Mouse (Mus musculus): ENCODE results near the gene Saysd1. TPM values are rescaled to one million over a fixed set of nuclear protein-coding genes. Genes with fewer than 3 reads are reported as not detected.

Saysd1 gene
- polyA plus RNA-seq, 1 experiment from 2014 or later, result 12.6 TPM

DNA sequence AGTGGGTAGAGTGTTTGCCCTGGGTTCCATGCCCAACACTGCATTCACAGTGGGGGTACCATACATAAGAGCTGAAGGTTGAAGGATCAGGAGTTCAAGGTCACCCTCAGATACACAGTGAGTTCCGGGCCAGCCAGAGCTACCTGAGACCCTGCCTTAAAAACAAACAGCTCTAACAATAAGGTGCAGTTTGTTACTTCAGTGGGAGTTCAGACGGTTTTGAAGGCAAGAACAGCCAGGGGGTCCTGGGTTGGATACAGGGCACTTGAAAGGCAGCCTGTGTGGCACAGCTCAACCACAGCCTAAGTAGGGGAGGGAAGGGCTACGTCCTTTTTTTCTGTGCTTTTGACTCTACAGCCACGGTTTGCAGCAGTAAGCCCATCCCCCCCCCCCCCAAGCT lies 40.3 kb upstream of the Saysd1 start:
- Histone ChIP-seq H3K36me3 (ENCODE audit: control insufficient read depth, insufficient read depth, low read length) (no peaks in the 10 kb centered on the region), H3K27ac (ENCODE audit: low read length) (no peak overlapping the region), H3K4me1 (ENCODE audit: control insufficient read depth, insufficient read depth, low read length) (peaks cover 9% of the 10 kb centered on the region), H3K9ac (ENCODE audit: low read depth, low read length) (no peak overlapping the region), H3K27me3 (ENCODE audit: control insufficient read depth, insufficient read depth, low read depth, low read length) (peaks cover 11% of the 10 kb centered on the region), H3K4me3 (ENCODE audit: low read depth, low read length) (no peak overlapping the region), H3K4me2 (ENCODE audit: low read length) (no peak overlapping the region), H3K9me3 (replicated peaks; ENCODE audit: control insufficient read depth, low read length, poor library complexity, severe bottlenecking) (no peaks in the 10 kb centered on the region)
- WGBS, result 13% methylated on average over 4 of the region's 4 CpGs
- no peak for ATAC-seq

DNA sequence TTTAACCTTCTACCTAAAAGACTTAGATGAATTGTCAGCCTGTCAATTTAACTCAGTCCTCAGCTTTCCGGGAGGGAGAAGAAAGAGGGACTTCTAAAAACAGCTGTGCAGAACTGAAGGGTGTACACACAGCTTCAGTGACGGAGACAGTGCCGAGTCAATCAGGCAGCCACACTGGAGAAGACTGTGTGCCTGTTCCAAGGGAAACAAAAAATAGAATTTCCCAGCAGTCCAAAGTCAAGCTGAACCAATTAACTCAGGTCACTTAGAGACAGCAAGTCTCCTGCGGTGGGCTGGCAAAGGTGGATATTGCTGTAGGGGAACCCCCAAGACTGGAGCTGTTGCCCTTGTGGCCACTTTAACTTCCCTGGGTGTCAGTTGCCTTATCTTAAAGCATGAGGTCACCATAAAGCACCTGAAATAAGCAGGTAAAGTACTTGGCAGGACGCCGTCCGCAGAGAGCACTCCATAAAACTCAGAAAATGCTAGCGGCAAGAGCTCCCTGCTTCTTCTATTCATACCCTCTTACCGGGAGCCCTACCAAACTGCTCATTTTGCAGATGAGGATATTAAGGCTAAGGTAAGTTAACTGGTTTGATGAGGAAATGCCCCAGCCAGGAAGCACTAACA lies 39.3 kb upstream of the Saysd1 start:
- no peak overlapping the region for H3K27ac ChIP-seq (ENCODE audit: low read length)
- H3K4me3 ChIP-seq (ENCODE audit: low read depth, low read length), result no peak overlapping the region
- no peak for ATAC-seq
- H3K27me3 ChIP-seq (ENCODE audit: control insufficient read depth, insufficient read depth, low read depth, low read length), result peaks cover 11% of the 10 kb centered on the region
- H3K4me2 ChIP-seq (ENCODE audit: low read length), result no peak overlapping the region
- no peaks in the 10 kb centered on the region for H3K36me3 ChIP-seq (ENCODE audit: control insufficient read depth, insufficient read depth, low read length)
- peaks cover 9% of the 10 kb centered on the region for H3K4me1 ChIP-seq (ENCODE audit: control insufficient read depth, insufficient read depth, low read length)
- H3K9ac ChIP-seq (ENCODE audit: low read depth, low read length), result no peak overlapping the region
- H3K9me3 ChIP-seq (replicated peaks; ENCODE audit: control insufficient read depth, low read length, poor library complexity, severe bottlenecking), result no peaks in the 10 kb centered on the region
- WGBS, result 71% methylated on average over 9 of the region's 9 CpGs

DNA sequence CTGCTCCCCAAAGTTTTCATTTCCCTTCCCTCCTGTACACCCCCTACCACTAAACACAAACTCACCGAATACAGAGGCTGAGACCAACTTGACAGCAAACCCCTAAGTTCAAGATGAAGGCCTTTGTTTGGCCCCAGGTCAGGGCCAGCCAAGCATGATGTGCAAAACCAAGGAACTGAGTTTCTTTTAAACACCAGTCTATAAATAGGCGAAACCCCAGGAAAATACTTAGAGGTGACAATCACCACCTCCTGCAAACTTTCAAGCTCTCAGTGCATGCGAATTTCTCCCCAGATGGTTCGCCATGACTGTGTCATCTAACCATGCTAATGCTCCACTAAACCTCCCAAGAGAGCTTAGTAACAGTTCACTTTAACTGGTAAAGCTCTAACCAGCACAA lies 37.4 kb upstream of the Saysd1 start:
- H3K4me3 ChIP-seq (ENCODE audit: low read depth, low read length), result no peak overlapping the region
- no peaks in the 10 kb centered on the region for H3K9me3 ChIP-seq (replicated peaks; ENCODE audit: control insufficient read depth, low read length, poor library complexity, severe bottlenecking)
- no peak overlapping the region for H3K27ac ChIP-seq (ENCODE audit: low read length)
- no peak overlapping the region for H3K9ac ChIP-seq (ENCODE audit: low read depth, low read length)
- peaks cover 4% of the 10 kb centered on the region for H3K4me1 ChIP-seq (ENCODE audit: control insufficient read depth, insufficient read depth, low read length)
- peaks cover 6% of the 10 kb centered on the region for H3K27me3 ChIP-seq (ENCODE audit: control insufficient read depth, insufficient read depth, low read depth, low read length)
- H3K36me3 ChIP-seq (ENCODE audit: control insufficient read depth, insufficient read depth, low read length), result no peaks in the 10 kb centered on the region
- no peak for ATAC-seq
- H3K4me2 ChIP-seq (ENCODE audit: low read length), result no peak overlapping the region
- 92% methylated on average over 4 of the region's 4 CpGs for WGBS

DNA sequence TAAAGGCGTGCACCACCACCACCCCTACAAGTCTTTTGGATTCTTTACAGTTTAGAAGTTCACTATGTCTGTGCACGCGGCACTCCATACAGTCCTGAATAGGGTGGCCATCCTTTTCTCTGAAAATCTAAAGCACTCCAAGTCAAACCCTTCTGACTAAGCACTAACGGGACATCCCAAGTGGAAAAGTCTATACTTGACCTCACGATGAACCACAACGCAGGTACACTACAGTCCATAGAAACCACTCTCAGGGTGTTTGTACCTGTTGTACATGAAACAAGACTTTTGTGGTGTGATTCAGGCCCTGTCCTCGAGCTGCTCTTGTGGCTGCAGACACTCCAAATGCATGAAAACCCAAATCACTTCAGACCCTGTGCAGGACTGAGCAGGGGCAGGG lies 36.8 kb upstream of the Saysd1 start:
- H3K4me1 ChIP-seq (ENCODE audit: control insufficient read depth, insufficient read depth, low read length), result no peaks in the 10 kb centered on the region
- H3K27me3 ChIP-seq (ENCODE audit: control insufficient read depth, insufficient read depth, low read depth, low read length), result peaks cover 4% of the 10 kb centered on the region; the same call in 1 of the 2 replicates
- WGBS, result 92% methylated on average over 7 of the region's 7 CpGs
- H3K4me2 ChIP-seq (ENCODE audit: low read length), result no peak overlapping the region
- H3K9ac ChIP-seq (ENCODE audit: low read depth, low read length), result no peak overlapping the region
- H3K4me3 ChIP-seq (ENCODE audit: low read depth, low read length), result no peak overlapping the region
- no peak for ATAC-seq
- H3K9me3 ChIP-seq (replicated peaks; ENCODE audit: control insufficient read depth, low read length, poor library complexity, severe bottlenecking), result no peaks in the 10 kb centered on the region
- H3K27ac ChIP-seq (ENCODE audit: low read length), result no peak overlapping the region
- H3K36me3 ChIP-seq (ENCODE audit: control insufficient read depth, insufficient read depth, low read length), result no peaks in the 10 kb centered on the region

DNA sequence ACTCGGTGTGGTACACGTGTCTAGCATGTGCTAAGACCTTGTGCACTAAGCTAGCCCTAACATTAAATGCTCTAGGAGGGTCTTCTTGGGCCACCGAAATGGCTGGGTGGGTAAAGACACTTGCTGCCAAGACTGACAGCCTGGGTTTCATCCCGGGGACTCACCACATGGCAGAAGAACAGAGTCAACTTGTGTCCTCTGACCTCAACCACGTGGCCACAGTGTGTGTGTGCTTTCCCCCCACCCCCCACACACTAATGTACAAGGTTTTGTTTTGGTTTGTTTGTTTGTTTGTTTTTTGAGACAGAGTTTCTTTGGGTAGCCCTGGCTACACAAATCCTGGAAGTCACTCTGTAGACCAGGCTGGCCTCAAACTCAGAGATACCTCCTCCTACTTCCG lies 36.4 kb upstream of the Saysd1 start:
- no peak overlapping the region for H3K27ac ChIP-seq (ENCODE audit: low read length)
- no peaks in the 10 kb centered on the region for H3K9me3 ChIP-seq (replicated peaks; ENCODE audit: control insufficient read depth, low read length, poor library complexity, severe bottlenecking)
- no peak for ATAC-seq
- H3K4me3 ChIP-seq (ENCODE audit: low read depth, low read length), result no peak overlapping the region
- no peak overlapping the region for H3K4me2 ChIP-seq (ENCODE audit: low read length)
- H3K27me3 ChIP-seq (ENCODE audit: control insufficient read depth, insufficient read depth, low read depth, low read length), result no peaks in the 10 kb centered on the region
- WGBS, result 92% methylated on average over 6 of the region's 6 CpGs
- H3K36me3 ChIP-seq (ENCODE audit: control insufficient read depth, insufficient read depth, low read length), result no peaks in the 10 kb centered on the region
- no peak overlapping the region for H3K9ac ChIP-seq (ENCODE audit: low read depth, low read length)
- H3K4me1 ChIP-seq (ENCODE audit: control insufficient read depth, insufficient read depth, low read length), result no peaks in the 10 kb centered on the region

DNA sequence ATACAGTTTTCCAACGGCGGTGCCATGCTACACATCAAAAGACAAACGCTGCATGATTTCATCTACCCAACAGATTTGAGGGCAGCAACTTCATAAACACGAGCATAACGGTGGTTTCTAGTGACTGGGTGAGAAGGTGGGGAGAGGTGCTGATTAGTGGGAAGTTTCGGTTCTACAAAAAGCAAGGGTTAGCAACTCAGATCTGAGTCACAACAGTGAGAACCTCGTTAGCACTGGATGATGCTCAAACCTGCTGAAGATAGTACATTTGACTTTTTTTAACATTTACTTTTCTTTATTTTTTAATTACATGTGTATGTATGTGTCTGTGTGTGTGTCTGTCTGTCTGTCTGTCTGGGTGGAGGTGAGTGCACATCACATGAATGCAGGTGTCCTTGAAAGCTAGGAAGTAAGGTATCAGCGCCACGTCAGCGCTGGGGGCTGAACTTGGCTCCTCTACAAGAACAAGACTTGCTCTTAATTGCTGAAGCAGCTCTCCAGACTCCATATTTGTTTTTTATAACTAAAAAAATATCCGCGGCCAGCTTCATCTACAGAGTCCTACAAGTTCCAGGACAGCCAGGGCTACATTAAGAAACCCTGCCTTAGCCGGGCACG lies 35.6 kb upstream of the Saysd1 start:
- H3K4me2 ChIP-seq (ENCODE audit: low read length), result no peak overlapping the region
- H3K27me3 ChIP-seq (ENCODE audit: control insufficient read depth, insufficient read depth, low read depth, low read length), result no peaks in the 10 kb centered on the region
- no peak for ATAC-seq
- WGBS, result 95% methylated on average over 14 of the region's 14 CpGs
- H3K9ac ChIP-seq (ENCODE audit: low read depth, low read length), result no peak overlapping the region
- H3K27ac ChIP-seq (ENCODE audit: low read length), result no peak overlapping the region
- no peaks in the 10 kb centered on the region for H3K36me3 ChIP-seq (ENCODE audit: control insufficient read depth, insufficient read depth, low read length)
- H3K4me3 ChIP-seq (ENCODE audit: low read depth, low read length), result no peak overlapping the region
- no peaks in the 10 kb centered on the region for H3K9me3 ChIP-seq (replicated peaks; ENCODE audit: control insufficient read depth, low read length, poor library complexity, severe bottlenecking)
- H3K4me1 ChIP-seq (ENCODE audit: control insufficient read depth, insufficient read depth, low read length), result no peaks in the 10 kb centered on the region

DNA sequence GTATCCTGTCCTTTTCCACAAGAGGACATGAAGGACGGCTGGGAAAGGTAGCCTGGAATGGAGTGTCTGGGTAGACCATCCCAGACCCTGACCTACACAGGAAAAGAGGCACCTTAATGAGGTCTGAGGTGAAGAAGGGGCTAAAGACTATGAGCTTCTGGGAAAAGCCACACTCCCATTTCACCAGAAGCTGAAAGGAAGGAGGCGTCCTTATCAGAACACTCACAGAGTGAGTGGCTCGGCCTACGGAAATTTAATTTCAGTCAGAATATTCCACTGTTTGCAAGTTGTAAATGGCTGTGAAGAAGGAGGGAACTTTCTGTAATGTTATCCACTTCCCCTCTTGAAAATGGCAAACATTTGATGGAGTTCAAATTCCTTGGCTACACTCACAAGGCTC lies 34.6 kb upstream of the Saysd1 start:
- no peak overlapping the region for H3K27ac ChIP-seq (ENCODE audit: low read length)
- no peak overlapping the region for H3K9ac ChIP-seq (ENCODE audit: low read depth, low read length)
- no peak overlapping the region for H3K4me3 ChIP-seq (ENCODE audit: low read depth, low read length)
- no peaks in the 10 kb centered on the region for H3K4me1 ChIP-seq (ENCODE audit: control insufficient read depth, insufficient read depth, low read length)
- H3K4me2 ChIP-seq (ENCODE audit: low read length), result no peak overlapping the region
- no peaks in the 10 kb centered on the region for H3K27me3 ChIP-seq (ENCODE audit: control insufficient read depth, insufficient read depth, low read depth, low read length)
- 94% methylated on average over 4 of the region's 4 CpGs for whole genome bisulfite sequencing
- H3K9me3 ChIP-seq (replicated peaks; ENCODE audit: control insufficient read depth, low read length, poor library complexity, severe bottlenecking), result no peaks in the 10 kb centered on the region
- no peaks in the 10 kb centered on the region for H3K36me3 ChIP-seq (ENCODE audit: control insufficient read depth, insufficient read depth, low read length)
- no peak for ATAC-seq

DNA sequence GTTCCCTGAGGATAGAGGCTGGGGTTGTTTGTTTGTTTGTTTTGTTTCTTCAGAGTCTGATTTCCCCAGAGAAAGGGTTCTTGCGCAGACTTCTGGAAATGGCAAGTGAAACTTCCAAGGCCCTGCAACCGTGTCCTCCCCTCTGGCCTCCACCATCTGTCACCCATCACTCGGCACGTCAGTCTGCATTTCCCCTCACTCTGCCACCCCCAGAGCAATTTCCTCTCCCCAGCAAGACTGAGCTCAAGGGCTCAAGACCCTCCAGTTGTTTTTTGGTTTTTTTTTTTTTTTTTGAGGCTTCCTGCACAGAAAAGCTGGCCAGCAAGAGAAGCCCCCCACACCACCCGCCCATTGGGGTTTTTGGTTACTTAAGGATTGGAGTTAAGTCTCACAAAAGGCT lies 34.2 kb upstream of the Saysd1 start:
- Histone ChIP-seq H3K4me1 (ENCODE audit: control insufficient read depth, insufficient read depth, low read length) (no peaks in the 10 kb centered on the region), H3K4me2 (ENCODE audit: low read length) (no peak overlapping the region), H3K27me3 (ENCODE audit: control insufficient read depth, insufficient read depth, low read depth, low read length) (no peaks in the 10 kb centered on the region), H3K36me3 (ENCODE audit: control insufficient read depth, insufficient read depth, low read length) (no peaks in the 10 kb centered on the region), H3K9me3 (replicated peaks; ENCODE audit: control insufficient read depth, low read length, poor library complexity, severe bottlenecking) (no peaks in the 10 kb centered on the region), H3K4me3 (ENCODE audit: low read depth, low read length) (no peak overlapping the region), H3K9ac (ENCODE audit: low read depth, low read length) (no peak overlapping the region), H3K27ac (ENCODE audit: low read length) (no peak overlapping the region)
- ATAC-seq, result no peak
- WGBS, result 85% methylated on average over 5 of the region's 5 CpGs

DNA sequence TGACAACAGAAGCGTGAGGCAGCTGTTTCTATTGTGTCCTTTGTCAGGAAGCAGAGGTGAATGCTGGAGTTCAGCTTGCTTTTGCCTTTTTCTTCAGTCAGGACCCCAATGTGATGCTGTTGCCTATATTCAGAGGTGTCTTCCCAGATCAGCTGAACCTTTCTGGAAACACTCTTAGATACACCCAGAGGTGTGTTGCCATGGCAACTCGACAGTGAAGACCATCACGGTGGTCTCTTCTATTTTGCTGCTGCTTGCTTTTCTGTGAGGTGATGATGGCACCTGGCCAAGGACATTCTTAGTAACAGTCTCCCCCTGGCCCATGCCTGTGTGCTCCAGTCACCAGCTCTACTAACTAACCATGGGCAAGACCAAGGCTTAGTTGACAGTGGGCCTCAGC lies 33.5 kb upstream of the Saysd1 start:
- peak; percentile 58 for ATAC-seq
- H3K36me3 ChIP-seq (ENCODE audit: control insufficient read depth, insufficient read depth, low read length), result no peaks in the 10 kb centered on the region
- no peak overlapping the region for H3K4me2 ChIP-seq (ENCODE audit: low read length)
- H3K9ac ChIP-seq (ENCODE audit: low read depth, low read length), result no peak overlapping the region
- H3K27me3 ChIP-seq (ENCODE audit: control insufficient read depth, insufficient read depth, low read depth, low read length), result no peaks in the 10 kb centered on the region
- H3K4me1 ChIP-seq (ENCODE audit: control insufficient read depth, insufficient read depth, low read length), result no peaks in the 10 kb centered on the region
- 68% methylated on average over 3 of the region's 3 CpGs for WGBS
- no peak overlapping the region for H3K4me3 ChIP-seq (ENCODE audit: low read depth, low read length)
- H3K9me3 ChIP-seq (replicated peaks; ENCODE audit: control insufficient read depth, low read length, poor library complexity, severe bottlenecking), result no peaks in the 10 kb centered on the region
- no peak overlapping the region for H3K27ac ChIP-seq (ENCODE audit: low read length)
